Mouse (Mus musculus): ENCODE data around the gene Ubxn7.

Gene Ubxn7

DNA sequence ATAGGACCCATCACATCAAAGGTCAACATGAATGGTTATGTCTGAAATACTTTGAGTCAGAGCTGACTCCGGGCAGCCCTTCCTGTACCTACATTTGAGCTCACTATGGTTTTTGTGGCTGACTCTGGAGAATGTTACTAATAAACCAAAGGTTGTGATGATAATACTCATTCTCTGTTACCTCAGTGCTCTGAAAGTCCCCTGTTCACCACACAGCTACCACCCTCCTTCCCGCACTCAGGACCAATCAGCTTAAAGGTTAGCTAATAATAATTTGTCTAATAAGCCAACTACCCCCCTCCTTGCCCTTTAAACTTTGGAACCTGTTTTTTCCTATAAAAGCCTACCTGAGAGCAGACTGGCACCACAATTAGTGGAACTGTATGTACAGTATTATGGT lies 47.5 kb downstream of the Ubxn7 start:
- peak; percentile 34 for DNase-seq (ENCODE audit: low read depth, low spot score)

DNA sequence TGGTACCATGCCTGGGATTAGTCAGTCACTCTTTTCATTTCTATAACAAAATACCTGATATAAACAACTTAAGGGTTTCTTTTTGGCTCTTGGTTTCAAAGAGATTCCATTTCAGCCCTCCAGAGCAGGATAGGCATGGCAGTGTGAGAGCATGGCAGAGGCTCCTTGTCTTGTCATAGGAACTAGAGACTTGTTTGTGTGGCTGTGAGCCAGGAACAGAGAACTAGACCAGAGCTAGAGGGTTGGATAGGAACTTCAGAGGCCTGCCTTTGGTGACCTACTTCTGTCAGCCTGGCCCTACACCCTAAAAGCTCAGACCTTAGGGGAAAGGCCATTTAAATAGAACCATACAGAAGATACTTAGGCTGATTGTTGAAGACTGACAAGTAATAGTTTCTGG lies 50.8 kb downstream of the Ubxn7 start:
- no peak for DNase-seq (ENCODE audit: low read depth, low spot score)

DNA sequence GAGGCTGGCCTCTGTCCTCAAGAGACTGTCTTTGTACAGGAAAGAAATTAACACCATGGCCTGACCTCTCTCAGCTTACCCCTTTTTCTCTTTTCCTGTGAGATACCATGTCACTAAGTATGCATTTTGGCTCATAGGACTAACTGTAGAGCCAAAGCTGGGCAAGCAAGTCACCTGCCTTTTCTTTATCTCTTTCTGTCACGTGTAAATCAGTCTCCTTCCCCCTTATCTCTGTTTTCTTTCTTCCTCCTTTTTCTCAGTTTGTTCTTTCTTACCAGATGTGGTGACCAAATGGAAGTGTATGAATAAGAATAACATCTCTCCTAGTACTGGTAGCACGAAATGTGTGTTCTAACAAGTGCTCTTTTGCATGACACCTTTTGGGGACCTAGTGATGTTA lies 52.8 kb downstream of the Ubxn7 start:
- no peak for DNase-seq (ENCODE audit: low read depth, low spot score)

DNA sequence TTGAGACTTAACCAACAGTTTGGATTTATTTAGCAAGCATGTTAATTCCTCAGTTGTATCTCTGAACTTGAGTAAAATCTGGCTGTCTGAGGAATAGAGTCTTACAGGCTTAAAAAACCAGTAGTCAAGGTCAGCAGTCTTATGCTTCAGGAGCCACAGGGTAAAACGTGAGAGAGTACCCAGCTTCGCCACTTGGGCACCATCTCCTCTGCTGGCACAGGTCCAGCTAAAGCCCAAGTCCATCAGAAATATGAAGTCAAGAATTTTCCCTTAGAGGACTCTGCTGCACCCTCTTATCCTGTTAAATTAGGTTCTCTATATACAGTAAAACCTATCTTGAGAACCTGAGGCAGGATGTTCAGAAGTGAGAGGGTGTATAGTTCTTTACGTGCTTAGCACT lies 54.8 kb downstream of the Ubxn7 start:
- DNase-seq (ENCODE audit: low read depth, low spot score), result no peak

DNA sequence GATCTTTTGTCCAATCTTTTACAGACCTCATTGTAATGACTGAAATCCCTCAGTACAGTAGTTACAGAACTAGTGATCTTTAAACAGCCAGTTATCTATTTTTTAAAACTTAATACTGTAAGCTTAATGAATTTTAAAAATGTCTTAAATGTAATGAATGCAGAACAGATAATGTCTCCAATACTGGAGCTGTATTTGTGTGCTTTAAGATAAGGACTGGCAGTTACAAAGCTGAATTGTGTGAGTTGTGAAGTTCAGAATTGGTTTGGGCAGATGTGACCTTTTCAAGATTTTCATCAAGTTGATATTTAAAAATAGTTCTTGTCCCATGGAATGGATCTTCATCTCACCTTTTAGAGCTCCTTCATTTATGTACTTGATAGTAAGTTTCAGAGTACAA lies 57.0 kb downstream of the Ubxn7 start:
- no peak for DNase-seq (ENCODE audit: low read depth, low spot score)

DNA sequence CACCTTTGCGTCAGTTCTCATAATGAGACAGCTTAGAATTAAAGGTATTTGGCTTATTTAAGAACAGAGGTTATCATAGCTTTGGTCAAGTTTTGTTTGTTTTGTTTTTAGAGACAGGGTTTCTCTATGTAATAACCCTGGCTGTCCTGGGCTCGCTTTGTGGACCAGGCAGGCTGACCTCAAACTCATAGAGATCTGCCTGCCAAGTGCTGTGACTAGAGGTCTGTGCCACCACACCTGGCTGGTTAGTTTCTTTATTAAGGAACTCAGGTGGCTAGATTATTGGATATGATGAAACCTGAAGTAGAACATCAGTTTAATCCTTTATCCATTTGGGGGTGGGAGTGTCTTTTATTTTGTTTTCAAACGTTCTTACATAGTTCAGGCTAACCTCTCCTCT lies 57.8 kb downstream of the Ubxn7 start:
- DNase-seq (ENCODE audit: low read depth, low spot score), result no peak

DNA sequence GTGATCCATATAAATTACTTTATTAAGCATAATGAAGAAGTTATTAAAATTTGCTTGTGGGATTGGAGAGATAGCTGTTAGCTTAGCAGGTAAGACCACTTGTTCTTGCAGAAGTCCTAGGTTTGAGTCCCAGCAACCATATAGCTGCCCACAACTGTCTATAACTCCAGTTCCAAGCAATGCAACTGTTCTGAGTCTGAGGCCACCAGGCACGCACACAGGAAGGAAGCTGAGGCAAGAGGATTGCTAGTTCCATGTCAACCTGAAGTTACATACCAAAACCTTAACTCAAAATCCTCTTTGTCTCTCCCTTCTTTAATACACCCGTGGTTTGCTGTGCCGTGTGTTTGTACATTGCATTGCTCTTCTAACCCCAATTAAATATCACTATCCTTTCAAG lies 58.8 kb downstream of the Ubxn7 start:
- DNase-seq (ENCODE audit: low read depth, low spot score), result no peak

DNA sequence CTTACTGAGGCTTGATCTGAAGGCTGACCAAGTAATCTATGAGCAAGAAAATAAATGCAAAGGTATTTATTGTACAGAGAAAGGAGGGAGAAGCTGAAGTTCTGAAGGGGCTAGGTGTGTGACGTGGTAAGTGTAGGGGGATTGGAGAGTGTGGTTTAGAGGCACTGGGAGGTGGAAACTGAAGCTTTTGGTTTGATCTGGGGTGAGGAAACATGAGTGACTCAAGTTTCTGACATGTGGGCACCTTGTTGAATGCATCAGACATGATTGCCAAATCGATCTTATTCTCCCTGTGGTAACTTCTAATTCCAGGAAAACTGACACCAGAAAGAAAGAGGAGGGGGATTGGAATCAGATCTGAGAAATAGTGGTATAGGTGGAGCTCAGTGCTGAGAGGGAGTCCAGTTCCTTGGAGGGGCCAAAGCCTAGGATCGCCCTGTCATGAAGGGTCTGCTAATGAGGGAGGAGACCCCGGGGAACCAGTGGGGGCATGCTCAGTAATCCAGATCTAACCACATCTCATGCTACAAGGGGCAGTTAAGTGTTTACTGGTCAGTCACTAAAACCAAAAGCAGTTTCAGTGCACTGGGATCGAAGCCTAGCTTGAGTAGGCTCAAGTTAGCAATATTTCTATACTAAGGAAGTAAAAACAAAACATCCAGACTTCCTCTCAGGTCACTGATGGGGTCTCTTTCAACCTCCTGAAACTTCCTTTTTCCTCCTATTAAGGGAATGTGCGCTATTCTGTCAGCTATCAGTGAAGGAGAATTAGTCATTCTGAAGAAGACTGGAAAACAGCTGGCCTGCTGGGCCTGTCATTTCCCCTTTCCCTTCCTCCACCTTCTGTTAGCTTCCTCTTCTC lies 63.9 kb downstream of the Ubxn7 start:
- no peak for DNase-seq (ENCODE audit: low read depth, low spot score)

DNA sequence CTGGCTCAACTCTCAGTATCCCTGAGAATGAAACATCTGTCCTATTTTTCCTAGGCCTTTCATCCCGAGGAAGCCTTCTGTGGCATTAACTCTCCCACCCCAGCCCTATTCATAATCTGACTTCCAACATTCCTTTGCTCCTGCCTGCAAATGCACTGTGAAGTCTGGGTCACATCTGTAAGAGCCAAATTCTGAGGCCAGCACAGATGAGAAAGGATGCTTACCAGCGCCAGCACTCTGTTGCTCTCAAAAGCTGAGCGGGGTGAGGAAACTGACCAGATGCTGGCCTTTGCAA lies 64.4 kb downstream of the Ubxn7 start:
- DNase-seq (ENCODE audit: low read depth, low spot score), result no peak

DNA sequence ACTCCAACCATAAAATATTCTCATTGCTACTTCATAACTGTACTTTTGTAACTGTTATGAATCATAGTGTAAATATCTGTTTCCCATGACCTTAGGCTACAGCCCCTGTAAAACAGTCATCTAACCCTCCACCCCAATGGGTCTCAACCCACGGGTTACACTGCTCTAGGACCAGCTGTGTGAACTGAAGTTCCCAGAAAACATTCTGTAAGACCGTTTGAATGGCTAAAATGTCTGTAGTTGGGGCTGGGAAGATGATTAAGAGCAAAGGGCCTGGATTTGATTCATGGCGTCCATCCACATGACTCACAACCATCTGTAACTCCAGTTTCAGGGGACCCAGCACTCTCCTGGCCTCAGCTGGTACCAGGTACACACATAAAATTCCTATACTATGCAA lies 66.1 kb downstream of the Ubxn7 start:
- DNase-seq (ENCODE audit: low read depth, low spot score), result no peak

DNA sequence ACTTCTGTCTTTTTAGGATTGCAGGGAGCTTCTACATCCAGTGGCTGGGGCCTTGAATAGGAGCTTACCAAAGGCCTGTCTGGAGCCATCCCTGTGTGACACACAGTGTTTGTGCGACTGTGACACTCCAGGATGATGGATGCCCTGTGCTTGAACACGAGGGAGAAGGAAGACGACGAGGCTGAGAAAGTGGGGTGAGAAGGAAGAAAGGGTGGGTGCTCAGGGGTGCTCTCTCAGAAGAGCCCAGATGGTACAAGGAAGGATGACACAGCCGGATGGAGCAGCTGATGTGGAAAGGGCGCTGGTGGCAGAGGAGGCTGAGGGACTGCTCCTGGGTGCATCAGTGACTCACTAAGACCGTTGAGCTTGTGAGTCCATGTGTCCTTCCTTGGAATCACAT lies 68.2 kb downstream of the Ubxn7 start, which contains the start of gene Tm4sf19:
Gene Tm4sf19 (plus strand): TSS at position 240 of the 400 bp plus-strand sequence.
- no peak for DNase-seq (ENCODE audit: low read depth, low spot score)

DNA sequence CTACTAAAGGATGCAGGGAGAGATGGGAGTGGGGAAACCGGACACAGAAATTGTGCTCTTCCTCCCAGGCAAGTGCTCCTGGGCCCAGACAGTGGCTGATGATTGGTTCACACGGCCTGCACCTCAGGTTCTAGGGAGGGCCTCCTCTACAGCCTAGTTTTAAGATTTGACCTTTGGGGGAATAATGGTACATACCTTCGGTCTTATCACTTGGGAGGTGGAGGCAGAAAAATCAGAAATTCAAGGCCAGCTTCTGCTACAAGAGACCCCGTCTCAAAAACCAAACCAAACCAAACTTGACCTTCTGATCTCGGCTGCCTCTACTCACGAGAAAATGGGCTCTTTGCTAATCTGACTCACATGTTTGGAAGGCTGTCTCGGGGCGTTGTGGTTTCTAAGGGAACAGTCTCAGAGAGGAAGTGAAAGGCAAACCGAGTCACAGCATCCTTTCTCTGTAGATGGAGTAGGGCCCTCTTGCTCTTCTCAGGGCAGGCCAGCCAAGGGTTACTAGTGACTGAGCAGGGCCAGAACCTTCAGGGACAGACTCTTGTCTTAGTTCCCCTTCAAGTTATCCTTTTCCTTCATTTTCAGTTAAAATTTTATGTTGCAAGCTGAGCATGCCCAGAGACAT lies 69.4 kb downstream of the Ubxn7 start:
- DNase-seq (ENCODE audit: low read depth, low spot score), result peak; percentile 22

DNA sequence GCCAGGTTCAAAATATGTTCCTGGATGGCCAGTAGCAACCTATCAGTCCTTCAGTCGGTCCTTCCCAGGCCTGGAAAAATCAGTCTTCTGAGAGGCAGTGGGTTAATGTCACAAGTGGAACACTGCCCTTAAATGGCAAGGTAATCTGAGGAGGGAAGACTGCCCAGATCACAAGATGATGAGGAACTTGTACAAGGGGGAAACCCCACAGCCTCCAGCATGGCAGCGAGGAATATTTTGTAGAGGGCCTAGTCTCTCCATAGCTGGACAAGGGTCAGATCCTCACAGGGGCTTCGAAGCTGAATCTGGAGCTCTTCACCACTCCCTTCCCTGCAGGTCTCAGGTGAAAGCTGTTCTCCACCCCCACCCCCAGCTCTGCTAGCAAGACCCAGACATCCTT lies 70.8 kb downstream of the Ubxn7 start:
- no peak for DNase-seq (ENCODE audit: low read depth, low spot score)

DNA sequence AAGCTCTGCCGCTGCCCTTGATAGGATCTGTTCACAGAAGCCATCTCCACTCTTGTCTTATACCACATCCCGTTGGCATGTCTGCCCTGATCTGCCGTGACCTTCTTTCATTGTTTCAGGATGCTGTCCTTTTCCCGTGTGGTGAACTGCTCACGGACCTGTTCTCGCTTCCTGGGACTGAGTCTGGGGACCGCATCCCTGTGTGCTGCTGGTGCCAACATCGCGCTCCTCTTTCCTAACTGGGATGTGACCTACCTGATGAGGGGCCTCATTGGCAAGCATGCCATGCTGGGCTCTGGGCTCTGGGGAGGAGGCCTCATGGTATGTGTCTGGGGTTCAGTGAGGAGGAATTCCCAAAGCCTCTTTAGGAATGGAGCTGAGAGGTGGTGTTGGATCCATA lies 73.7 kb downstream of the Ubxn7 start:
- no peak for DNase-seq (ENCODE audit: low read depth, low spot score)

DNA sequence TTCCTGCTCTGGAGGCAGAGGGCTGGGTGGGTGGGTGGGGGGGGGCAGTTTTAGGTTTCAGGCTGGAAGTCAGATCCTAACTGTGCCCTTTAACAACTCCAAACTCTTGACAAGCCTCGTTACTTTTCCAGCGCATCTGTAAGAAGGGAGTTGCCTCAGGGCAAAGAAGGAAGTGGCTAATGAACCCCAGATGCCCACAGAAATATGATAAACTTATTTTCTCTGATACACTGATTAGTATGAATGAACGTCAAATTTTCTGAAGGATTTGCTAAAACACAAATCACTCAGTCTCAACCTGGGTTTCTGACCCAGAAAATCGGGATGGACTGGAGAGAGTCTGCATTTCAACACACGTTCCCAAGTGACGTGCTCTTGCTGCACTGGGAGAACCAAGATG lies 74.6 kb downstream of the Ubxn7 start:
- no peak for DNase-seq (ENCODE audit: low read depth, low spot score)

DNA sequence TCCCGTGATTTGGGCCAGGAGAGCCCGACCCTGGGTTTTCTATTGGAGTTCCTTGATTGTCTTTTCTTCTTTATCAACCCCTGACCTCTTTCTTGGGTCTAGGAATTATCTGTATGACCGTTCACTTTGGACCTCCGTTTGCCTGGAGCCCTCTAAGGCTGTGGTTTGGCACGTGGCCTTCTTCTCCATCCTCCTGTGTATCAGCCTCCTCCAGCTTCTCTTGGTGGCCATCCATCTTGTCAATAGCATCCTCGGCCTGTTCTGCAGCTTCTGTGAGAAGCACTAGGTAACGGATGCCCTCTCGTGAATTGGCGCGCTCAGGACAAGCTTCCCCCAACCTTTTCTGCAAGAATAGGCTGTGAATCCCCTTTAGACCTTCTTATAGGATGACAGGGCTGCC lies 75.7 kb downstream of the Ubxn7 start:
- no peak for DNase-seq (ENCODE audit: low read depth, low spot score)

DNA sequence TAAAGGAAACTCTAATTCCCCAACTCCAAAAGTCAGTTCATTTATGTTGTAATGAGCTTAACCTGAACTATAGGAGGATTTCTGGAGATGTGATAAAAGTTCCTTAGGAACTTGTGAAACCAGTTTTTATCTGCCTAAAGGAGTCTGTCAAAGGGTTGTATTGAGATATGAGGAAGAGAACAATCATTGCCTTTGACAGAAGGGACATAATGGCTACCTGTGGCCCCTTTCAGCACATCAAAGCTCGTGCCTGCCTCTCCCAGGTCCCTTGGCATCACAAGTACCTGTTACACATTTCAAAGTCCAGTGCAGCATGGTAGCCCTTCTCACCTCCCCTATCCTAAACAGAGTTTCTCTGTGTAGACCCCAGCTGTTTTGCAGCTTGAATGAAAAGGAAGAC lies 85.4 kb downstream of the Ubxn7 start:
- no peak for DNase-seq (ENCODE audit: low read depth, low spot score)

DNA sequence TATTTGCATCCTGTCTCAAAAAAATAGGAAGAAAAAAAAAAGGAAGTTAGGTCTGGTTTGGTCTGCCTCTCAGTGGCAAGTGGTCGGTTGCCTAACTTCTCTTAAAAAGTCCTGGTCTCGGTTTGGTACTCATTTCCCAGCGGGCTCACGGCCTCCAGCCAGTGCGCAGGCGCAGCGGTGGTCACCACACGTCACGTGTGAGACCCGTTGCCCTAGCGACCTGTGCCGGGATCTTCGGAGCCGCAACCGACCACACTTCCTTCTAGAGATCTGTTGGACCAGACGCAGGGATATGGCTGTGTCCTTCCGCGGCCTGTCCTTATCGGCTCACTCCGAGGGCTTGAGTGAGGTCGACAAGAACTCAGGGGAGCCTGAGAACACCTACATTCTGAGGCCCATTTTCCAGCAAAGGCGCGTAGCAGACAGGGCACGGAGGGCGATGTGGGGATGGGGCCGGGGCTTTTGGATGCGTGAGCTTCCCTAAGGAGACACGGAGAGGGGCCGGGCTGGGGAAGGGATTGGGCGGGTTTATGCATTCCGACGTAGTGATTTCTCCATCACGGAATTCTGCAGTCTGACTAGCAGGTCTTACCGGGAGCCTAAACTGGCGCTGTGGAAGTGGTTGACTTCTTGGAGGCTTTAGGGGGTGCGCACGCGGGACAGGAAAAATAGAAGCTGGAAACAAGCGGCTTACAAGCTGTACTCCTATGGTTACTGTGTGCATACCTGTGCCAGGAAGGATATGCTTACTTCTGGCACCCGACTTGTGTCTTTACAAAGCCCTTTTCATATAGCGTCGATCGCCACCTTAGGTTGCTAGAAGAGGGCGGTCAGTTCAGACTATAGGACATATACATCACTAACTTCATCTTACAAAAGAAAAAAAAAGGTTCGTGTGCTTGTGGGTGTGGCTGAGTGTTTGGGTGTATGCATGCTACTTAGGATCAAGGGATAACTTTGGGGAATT lies 87.7 kb downstream of the Ubxn7 start, which contains the start of gene Tctex1d2:
Gene Tctex1d2 (plus strand): TSS at position 186 of the 967 bp plus-strand sequence.
- peak; percentile 94 for DNase-seq (ENCODE audit: low read depth, low spot score)

DNA sequence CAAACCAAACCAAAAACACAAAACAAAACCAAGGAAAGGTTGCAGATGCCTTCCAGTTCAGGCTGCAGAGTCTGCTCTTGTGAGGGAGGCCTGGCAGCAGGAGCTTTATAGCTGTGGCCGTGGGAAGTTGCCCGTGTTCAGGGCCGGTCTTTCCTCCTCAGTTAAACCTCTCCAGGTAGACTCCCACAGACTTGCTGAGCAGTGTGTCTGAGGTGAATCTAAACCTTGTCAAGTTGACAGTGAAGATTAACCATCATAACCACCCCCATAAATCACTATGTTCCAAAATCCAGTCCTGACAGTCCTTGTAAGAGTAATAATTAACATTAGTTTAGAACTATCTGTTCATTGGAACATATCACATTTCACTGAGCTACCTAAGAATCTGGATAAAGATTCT lies 95.4 kb downstream of the Ubxn7 start:
- DNase-seq (ENCODE audit: low read depth, low spot score), result no peak

DNA sequence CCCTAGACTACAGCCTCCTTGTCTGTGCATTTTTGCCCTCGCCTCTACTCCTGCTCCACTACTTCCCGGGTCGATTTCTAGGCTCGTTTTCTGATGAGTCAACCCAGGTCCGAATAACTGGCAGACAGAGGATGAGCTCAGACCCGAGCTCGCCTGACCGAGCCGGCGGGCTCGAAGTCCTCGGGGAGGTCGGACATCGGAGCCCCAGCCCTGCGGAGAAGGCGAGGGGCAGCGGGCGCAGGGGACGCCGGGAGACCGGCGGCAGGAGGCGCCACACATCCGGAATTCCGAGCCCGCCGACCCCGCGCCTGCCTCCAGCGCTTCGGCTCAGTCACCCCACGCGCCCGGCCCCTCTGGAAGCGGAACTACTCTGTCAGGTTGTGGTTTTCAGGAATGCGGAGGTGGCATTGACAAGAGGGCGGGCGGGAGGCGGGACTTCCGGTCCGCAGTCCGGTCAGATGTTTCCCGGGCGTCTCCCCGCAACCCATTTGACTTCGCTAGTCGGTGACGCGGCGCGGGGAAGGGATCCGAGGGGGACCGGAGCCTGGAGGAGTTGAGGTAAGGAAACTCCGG lies 98.5 kb downstream of the Ubxn7 start, which contains the start of gene Pcyt1a:
Gene Pcyt1a (plus strand): TSS at position 448 of the 573 bp plus-strand sequence.
- peak; percentile 88 for DNase-seq (ENCODE audit: low read depth, low spot score)

DNA sequence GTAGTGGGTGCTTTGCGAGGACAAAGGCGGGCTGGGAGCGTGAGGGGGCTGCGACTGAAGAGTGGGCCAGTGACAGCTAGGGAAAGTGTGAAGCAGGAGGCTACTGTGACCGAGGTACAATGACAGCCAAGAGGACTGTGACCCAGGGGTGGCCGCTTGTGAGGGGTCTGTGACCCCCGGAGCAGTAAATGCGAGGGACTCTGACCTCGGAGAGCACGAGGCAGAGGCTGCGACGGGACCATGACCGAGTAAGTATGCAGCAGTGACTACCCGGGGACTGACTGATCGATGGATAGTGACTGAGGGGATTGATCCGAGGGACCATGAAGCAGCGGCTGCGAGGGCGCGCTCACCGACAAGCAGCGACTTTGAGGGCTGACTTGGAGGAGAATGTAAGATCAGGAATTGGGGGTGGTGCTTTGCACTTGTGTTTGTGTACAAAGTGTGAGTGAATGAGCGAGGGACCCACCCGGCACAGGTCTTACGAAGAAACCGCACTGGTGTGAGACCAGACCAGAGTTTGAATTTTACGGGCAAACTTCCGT lies 99.1 kb downstream of the Ubxn7 start:
- DNase-seq (ENCODE audit: low read depth, low spot score), result peak; percentile 50
